Mouse (Mus musculus): ENCODE measurements at regions not wholly inside any gene's neighbourhood (a gene's known extent, or its start where the extent isn't known, plus 50 kb on each side); places are given as distances from the start of the nearest gene placed in this dataset.

- H3K4me1 ChIP-seq (ENCODE audit: control insufficient read depth, insufficient read depth, low read length): peaks cover 30% of the 10 kb centered on the region
- DNase-seq (ENCODE audit: low spot score) (no peak), ATAC-seq (ENCODE audit: insufficient number of reproducible peaks, low FRiP score, low TSS enrichment, low read depth) (no peak; the same call in 1 of the 2 replicates)
- H3K27me3 ChIP-seq (ENCODE audit: control insufficient read depth, insufficient read depth, low read length): no peaks in the 10 kb centered on the region
- H3K4me3 ChIP-seq (ENCODE audit: low read depth, low read length): no peak overlapping the region
- WGBS: 92% methylated on average over 5 of the region's 5 CpGs
- no peak overlapping the region for H3K27ac ChIP-seq (replicated peaks; ENCODE audit: low read depth, low read length)
- H3K9me3 ChIP-seq (ENCODE audit: control insufficient read depth, low read length): no peaks in the 10 kb centered on the region
- H3K36me3 ChIP-seq (ENCODE audit: control insufficient read depth, insufficient read depth, low read length): no peaks in the 10 kb centered on the region
- H3K9ac ChIP-seq (ENCODE audit: low read length): no peak overlapping the region
- H3K4me2 ChIP-seq (ENCODE audit: low read depth, severe bottlenecking): no peak overlapping the region
Observed at GRCm38 (mm10) chr14:25204091-25204490, 254.9 kb upstream of the Zmiz1 start.

DNA sequence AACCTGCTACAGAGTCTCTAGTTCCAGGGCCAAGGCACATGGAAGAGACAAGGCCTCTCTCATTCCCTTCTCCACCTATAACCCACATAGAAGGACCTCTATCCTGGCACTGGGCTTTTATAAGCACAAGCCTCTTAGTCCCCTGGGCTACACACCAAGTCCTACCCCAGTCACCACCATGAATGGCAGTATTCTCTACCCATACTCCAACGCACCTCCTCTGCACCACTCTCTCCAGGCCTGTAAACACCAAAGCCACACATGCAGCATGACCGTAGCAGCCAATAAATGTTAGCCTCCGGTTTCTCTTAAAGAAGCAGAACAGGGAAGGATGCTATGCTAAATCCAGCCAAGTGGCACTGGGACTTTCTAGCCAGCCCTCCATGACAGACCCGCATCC is 252.1 kb upstream of the Zmiz1 start:
- 46% methylated on average over 4 of the region's 4 CpGs for WGBS
- Histone ChIP-seq H3K4me2 (ENCODE audit: low read depth, severe bottlenecking) (no peak overlapping the region), H3K4me1 (ENCODE audit: control insufficient read depth, insufficient read depth, low read length) (peaks cover 17% of the 10 kb centered on the region), H3K36me3 (ENCODE audit: control insufficient read depth, insufficient read depth, low read length) (no peaks in the 10 kb centered on the region), H3K27ac (replicated peaks; ENCODE audit: low read depth, low read length) (peak overlapping the region; percentile 59), H3K9me3 (ENCODE audit: control insufficient read depth, low read length) (no peaks in the 10 kb centered on the region), H3K4me3 (ENCODE audit: low read depth, low read length) (no peak overlapping the region), H3K27me3 (ENCODE audit: control insufficient read depth, insufficient read depth, low read length) (no peaks in the 10 kb centered on the region), H3K9ac (ENCODE audit: low read length) (no peak overlapping the region)
- DNase-seq (ENCODE audit: low spot score) (no peak), ATAC-seq (ENCODE audit: insufficient number of reproducible peaks, low FRiP score, low TSS enrichment, low read depth) (no peak)

GRCm38 (mm10) chr14:25207422-25207821 is 251.6 kb upstream of the Zmiz1 start:
- no peak for DNase-seq (ENCODE audit: low spot score)
- Histone ChIP-seq H3K4me2 (ENCODE audit: low read depth, severe bottlenecking) (no peak overlapping the region), H3K27me3 (ENCODE audit: control insufficient read depth, insufficient read depth, low read length) (no peaks in the 10 kb centered on the region), H3K4me3 (ENCODE audit: low read depth, low read length) (no peak overlapping the region), H3K36me3 (ENCODE audit: control insufficient read depth, insufficient read depth, low read length) (no peaks in the 10 kb centered on the region), H3K9me3 (ENCODE audit: control insufficient read depth, low read length) (no peaks in the 10 kb centered on the region), H3K9ac (ENCODE audit: low read length) (0 out of 2 replicates have a peak overlapping the region, but pooled peaks have one; percentile 12), H3K27ac (replicated peaks; ENCODE audit: low read depth, low read length) (peak overlapping the region; percentile 59), H3K4me1 (ENCODE audit: control insufficient read depth, insufficient read depth, low read length) (peaks cover 17% of the 10 kb centered on the region)
- ATAC-seq (ENCODE audit: insufficient number of reproducible peaks, low FRiP score, low TSS enrichment, low read depth): no peak
- 41% methylated on average over 5 of the region's 5 CpGs for WGBS

GRCm38 (mm10) chr14:25208221-25209056 is 250.5 kb upstream of the Zmiz1 start:
- no peaks in the 10 kb centered on the region for H3K9me3 ChIP-seq (ENCODE audit: control insufficient read depth, low read length)

GRCm38 (mm10) chr14:25213056-25213455 is 245.9 kb upstream of the Zmiz1 start:
- 75% methylated on average over 6 of the region's 6 CpGs for WGBS
- Histone ChIP-seq H3K9me3 (ENCODE audit: control insufficient read depth, low read length) (no peaks in the 10 kb centered on the region), H3K4me2 (ENCODE audit: low read depth, severe bottlenecking) (no peak overlapping the region), H3K9ac (ENCODE audit: low read length) (no peak overlapping the region), H3K4me1 (ENCODE audit: control insufficient read depth, insufficient read depth, low read length) (peaks cover 5% of the 10 kb centered on the region), H3K36me3 (ENCODE audit: control insufficient read depth, insufficient read depth, low read length) (no peaks in the 10 kb centered on the region), H3K4me3 (ENCODE audit: low read depth, low read length) (no peak overlapping the region), H3K27me3 (ENCODE audit: control insufficient read depth, insufficient read depth, low read length) (no peaks in the 10 kb centered on the region), H3K27ac (replicated peaks; ENCODE audit: low read depth, low read length) (no peak overlapping the region)
- no peak for DNase-seq (ENCODE audit: low spot score)
- no peak for ATAC-seq (ENCODE audit: insufficient number of reproducible peaks, low FRiP score, low TSS enrichment, low read depth)

More at GRCm38 (mm10) chr14:25208221-25209056, 250.5 kb upstream of the Zmiz1 start:
- Histone ChIP-seq H3K36me3 (ENCODE audit: control insufficient read depth, insufficient read depth, low read length) (no peaks in the 10 kb centered on the region), H3K4me2 (ENCODE audit: low read depth, severe bottlenecking) (no peak overlapping the region), H3K9ac (ENCODE audit: low read length) (no peak overlapping the region), H3K4me1 (ENCODE audit: control insufficient read depth, insufficient read depth, low read length) (peaks cover 17% of the 10 kb centered on the region), H3K4me3 (ENCODE audit: low read depth, low read length) (no peak overlapping the region), H3K27ac (replicated peaks; ENCODE audit: low read depth, low read length) (no peak overlapping the region), H3K27me3 (ENCODE audit: control insufficient read depth, insufficient read depth, low read length) (no peaks in the 10 kb centered on the region)
- WGBS: 44% methylated on average over 9 of the region's 9 CpGs
- ATAC-seq (ENCODE audit: insufficient number of reproducible peaks, low FRiP score, low TSS enrichment, low read depth) (no peak), DNase-seq (ENCODE audit: low spot score) (no peak)

- WGBS: 89% methylated on average over 1 of the region's 1 CpGs
- ATAC-seq (ENCODE audit: insufficient number of reproducible peaks, low FRiP score, low TSS enrichment, low read depth) (no peak), DNase-seq (ENCODE audit: low spot score) (no peak)
- Histone ChIP-seq H3K4me1 (ENCODE audit: control insufficient read depth, insufficient read depth, low read length) (peaks cover 24% of the 10 kb centered on the region), H3K4me3 (ENCODE audit: low read depth, low read length) (no peak overlapping the region), H3K27me3 (ENCODE audit: control insufficient read depth, insufficient read depth, low read length) (no peaks in the 10 kb centered on the region), H3K27ac (replicated peaks; ENCODE audit: low read depth, low read length) (no peak overlapping the region), H3K9me3 (ENCODE audit: control insufficient read depth, low read length) (no peaks in the 10 kb centered on the region), H3K9ac (ENCODE audit: low read length) (no peak overlapping the region), H3K4me2 (ENCODE audit: low read depth, severe bottlenecking) (no peak overlapping the region), H3K36me3 (ENCODE audit: control insufficient read depth, insufficient read depth, low read length) (no peaks in the 10 kb centered on the region)
Observed at GRCm38 (mm10) chr14:25223091-25223490, 235.9 kb upstream of the Zmiz1 start.

GRCm38 (mm10) chr14:25225214-25225613 is 233.8 kb upstream of the Zmiz1 start:
- Histone ChIP-seq H3K27me3 (ENCODE audit: control insufficient read depth, insufficient read depth, low read length) (no peaks in the 10 kb centered on the region), H3K4me3 (ENCODE audit: low read depth, low read length) (no peak overlapping the region), H3K9me3 (ENCODE audit: control insufficient read depth, low read length) (no peaks in the 10 kb centered on the region), H3K4me1 (ENCODE audit: control insufficient read depth, insufficient read depth, low read length) (peaks cover 39% of the 10 kb centered on the region), H3K27ac (replicated peaks; ENCODE audit: low read depth, low read length) (no peak overlapping the region), H3K9ac (ENCODE audit: low read length) (no peak overlapping the region), H3K36me3 (ENCODE audit: control insufficient read depth, insufficient read depth, low read length) (no peaks in the 10 kb centered on the region), H3K4me2 (ENCODE audit: low read depth, severe bottlenecking) (no peak overlapping the region)
- DNase-seq (ENCODE audit: low spot score) (no peak), ATAC-seq (ENCODE audit: insufficient number of reproducible peaks, low FRiP score, low TSS enrichment, low read depth) (no peak)
- whole genome bisulfite sequencing: 35% methylated on average over 3 of the region's 3 CpGs

- Histone ChIP-seq H3K4me1 (ENCODE audit: control insufficient read depth, insufficient read depth, low read length) (peaks cover 39% of the 10 kb centered on the region), H3K27ac (replicated peaks; ENCODE audit: low read depth, low read length) (peak overlapping the region; percentile 89), H3K4me3 (ENCODE audit: low read depth, low read length) (no peak overlapping the region), H3K36me3 (ENCODE audit: control insufficient read depth, insufficient read depth, low read length) (no peaks in the 10 kb centered on the region), H3K9me3 (ENCODE audit: control insufficient read depth, low read length) (no peaks in the 10 kb centered on the region), H3K4me2 (ENCODE audit: low read depth, severe bottlenecking) (peak overlapping the region; percentile 39), H3K27me3 (ENCODE audit: control insufficient read depth, insufficient read depth, low read length) (no peaks in the 10 kb centered on the region), H3K9ac (ENCODE audit: low read length) (peak overlapping the region; percentile 55)
- WGBS: 3% methylated on average over 11 of the region's 11 CpGs
- peak; percentile 90 for DNase-seq (ENCODE audit: low spot score)
- ATAC-seq (ENCODE audit: insufficient number of reproducible peaks, low FRiP score, low TSS enrichment, low read depth): peak; percentile 80
Observed at GRCm38 (mm10) chr14:25226155-25226839, 232.7 kb upstream of the Zmiz1 start.
